Mouse (Mus musculus) intestine, embryonic 16.5 days (tissue): ENCODE data around the gene Rhbdl2. TPM values are rescaled to one million over a fixed set of nuclear protein-coding genes. Genes with fewer than 3 reads are reported as not detected.

ENCODE experiments used
- ATAC-seq: fragments of 200-750 bp; cut with Nextera tagmentation; 2 replicates; pipeline ENCODE4 v1.8.0; 2017; ENCODE audit warnings: moderate TSS enrichment, moderate library complexity
- H3K27ac ChIP-seq: fragments of 300-500 bp; sonication (generic); 2 replicates; pipeline ENCODE4 v1.5.1; 2014; ENCODE audit warnings: mild to moderate bottlenecking, low read length
- H3K27me3 ChIP-seq: fragments of 300-500 bp; sonication (generic); replicated peaks from 2 replicates; pipeline ENCODE4 v1.6.1; 2014; ENCODE audit warnings: low read length, control low read depth, mixed read lengths; ENCODE audit not compliant: control insufficient read depth, insufficient read depth
- H3K36me3 ChIP-seq: fragments of 300-500 bp; sonication (generic); 2 replicates; pipeline ENCODE4 v1.6.1; 2014; ENCODE audit warnings: low read length, control low read depth; ENCODE audit not compliant: control insufficient read depth, insufficient read depth
- H3K4me1 ChIP-seq: fragments of 300-500 bp; sonication (generic); 2 replicates; pipeline ENCODE4 v1.6.1; 2014; ENCODE audit warnings: low read length, control low read depth, mixed read lengths; ENCODE audit not compliant: control insufficient read depth, insufficient read depth
- H3K4me2 ChIP-seq: fragments of 300-500 bp; sonication (generic); 2 replicates; pipeline ENCODE4 v1.6.1; 2014; ENCODE audit warnings: low read depth, low read length, control low read depth
- H3K4me3 ChIP-seq: fragments of 300-500 bp; sonication (generic); 2 replicates; pipeline ENCODE4 v1.5.1; 2014; ENCODE audit warnings: mild to moderate bottlenecking, low read length
- H3K9ac ChIP-seq: fragments of 300-500 bp; sonication (generic); 2 replicates; pipeline ENCODE4 v1.6.1; 2014; ENCODE audit warnings: low read depth, low read length
- H3K9me3 ChIP-seq: fragments of 300-500 bp; sonication (generic); 2 replicates; pipeline ENCODE4 v1.6.1; 2016; ENCODE audit warnings: low read length, control low read depth; ENCODE audit not compliant: control insufficient read depth
- WGBS: fragments of 180-500 bp; shearing (Covaris S2); extraction: QIAGEN DNeasy Blood & Tissue Kit; methylation state at CpG from one replicate; pipeline ENCODE4 v1.1.7; 2014; 5-methylcytosine and 5-hydroxymethylcytosine counted together
- polyA plus RNA-seq: library from polyadenylated mRNA; unstranded; fragments of >200 nt; fragmentation: Nextera tagmentation; extraction: Ambion mirVana; gene quantifications from 2 replicates; pipeline ENCODE4 v1.2.1, GENCODE M21; 2015

Gene Rhbdl2
- polyA plus RNA-seq, 1 experiment from 2014 or later: 4.3 TPM

DNA sequence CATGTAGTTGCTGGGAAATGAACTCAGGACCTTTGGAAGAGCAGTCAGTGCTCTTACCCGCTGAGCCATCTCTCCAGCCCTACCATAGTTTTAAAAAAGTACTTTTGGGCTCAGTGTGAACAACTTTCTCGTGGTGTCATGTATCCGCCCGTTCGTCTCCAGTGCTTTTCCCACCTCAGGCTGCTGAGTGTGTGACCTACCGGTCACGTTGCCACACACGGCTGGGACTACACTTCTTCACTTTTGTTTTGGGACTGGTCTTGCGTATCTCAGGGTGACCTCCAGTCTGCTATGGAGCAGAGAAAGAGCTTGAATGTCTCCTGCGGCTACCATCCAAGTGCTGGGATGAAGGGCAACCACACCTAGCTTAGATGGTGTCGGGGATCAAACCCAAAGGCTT lies 20.6 kb downstream of the Rhbdl2 start:
- Histone ChIP-seq H3K9ac (no peak overlapping the region), H3K4me2 (no peak overlapping the region), H3K27me3 (no peaks in the 10 kb centered on the region), H3K36me3 (no peaks in the 10 kb centered on the region), H3K9me3 (no peaks in the 10 kb centered on the region), H3K4me1 (no peaks in the 10 kb centered on the region), H3K27ac (no peak overlapping the region), H3K4me3 (no peak overlapping the region)
- WGBS: 88% methylated on average over 11 of the region's 11 CpGs
- no peak for ATAC-seq

GRCm38 (mm10) chr4:123810475-123811295 lies 23.0 kb downstream of the Rhbdl2 start:
- WGBS: 69% methylated on average over 12 of the region's 12 CpGs
- H3K36me3 ChIP-seq: no peaks in the 10 kb centered on the region
- H3K27ac ChIP-seq: 0 out of 2 replicates have a peak overlapping the region, but pooled peaks have one; percentile 42
- H3K9me3 ChIP-seq: no peaks in the 10 kb centered on the region
- H3K4me3 ChIP-seq: no peak overlapping the region
- no peaks in the 10 kb centered on the region for H3K4me1 ChIP-seq
- H3K27me3 ChIP-seq: no peaks in the 10 kb centered on the region
- no peak overlapping the region for H3K9ac ChIP-seq
- peak; percentile 95 for ATAC-seq
- H3K4me2 ChIP-seq: no peak overlapping the region

DNA sequence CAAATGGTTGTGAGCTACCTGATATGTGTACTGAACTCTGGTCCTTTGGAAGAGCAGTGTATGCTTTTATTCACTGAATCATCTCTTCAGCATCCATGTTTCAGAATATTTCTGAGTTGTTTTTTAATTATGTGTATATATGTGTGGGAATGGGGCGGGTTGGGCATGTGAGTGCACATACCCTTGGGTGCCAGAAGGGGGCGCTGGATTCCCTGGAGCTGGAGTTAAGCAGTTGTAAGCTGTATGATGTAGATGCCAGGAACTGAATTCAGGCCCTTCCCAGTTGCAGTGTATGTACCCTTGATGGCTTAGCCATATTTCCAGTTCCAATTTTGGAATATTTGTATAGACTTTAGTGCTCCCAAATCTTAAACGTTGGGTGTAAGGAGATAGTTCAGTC lies 24.9 kb downstream of the Rhbdl2 start:
- H3K9me3 ChIP-seq: no peaks in the 10 kb centered on the region
- no peak overlapping the region for H3K4me3 ChIP-seq
- H3K4me1 ChIP-seq: no peaks in the 10 kb centered on the region
- no peak overlapping the region for H3K4me2 ChIP-seq
- no peak overlapping the region for H3K27ac ChIP-seq
- H3K36me3 ChIP-seq: no peaks in the 10 kb centered on the region
- no peak for ATAC-seq
- H3K27me3 ChIP-seq: no peaks in the 10 kb centered on the region
- H3K9ac ChIP-seq: no peak overlapping the region
- 78% methylated on average over 3 of the region's 3 CpGs for WGBS

DNA sequence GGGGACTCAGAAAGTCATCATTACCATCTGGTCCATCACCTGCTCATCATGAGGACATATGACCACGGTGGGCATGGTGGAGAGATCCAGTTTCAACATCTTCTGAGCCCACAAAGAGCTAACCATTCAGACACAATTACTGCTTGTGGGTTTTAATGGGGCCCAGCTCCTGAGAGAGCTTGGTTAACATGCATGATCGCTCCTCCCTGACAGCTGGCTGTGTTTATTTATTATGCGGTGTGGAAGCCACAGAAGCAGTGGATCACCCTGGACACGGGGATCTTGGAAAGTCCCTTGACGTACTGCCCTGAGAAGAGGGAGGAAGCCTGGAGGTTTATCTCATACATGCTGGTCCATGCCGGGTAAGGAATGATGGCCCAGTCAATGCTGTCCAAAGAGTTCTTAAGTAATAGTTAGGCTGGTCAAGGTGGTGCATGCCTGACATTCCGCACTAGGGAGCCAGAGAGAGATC lies 26.4 kb downstream of the Rhbdl2 start:
- WGBS: 63% methylated on average over 7 of the region's 7 CpGs
- Histone ChIP-seq H3K27ac (no peak overlapping the region), H3K27me3 (no peaks in the 10 kb centered on the region), H3K9ac (no peak overlapping the region), H3K9me3 (no peaks in the 10 kb centered on the region), H3K36me3 (no peaks in the 10 kb centered on the region), H3K4me1 (no peaks in the 10 kb centered on the region), H3K4me2 (no peak overlapping the region), H3K4me3 (no peak overlapping the region)
- no peak for ATAC-seq

DNA sequence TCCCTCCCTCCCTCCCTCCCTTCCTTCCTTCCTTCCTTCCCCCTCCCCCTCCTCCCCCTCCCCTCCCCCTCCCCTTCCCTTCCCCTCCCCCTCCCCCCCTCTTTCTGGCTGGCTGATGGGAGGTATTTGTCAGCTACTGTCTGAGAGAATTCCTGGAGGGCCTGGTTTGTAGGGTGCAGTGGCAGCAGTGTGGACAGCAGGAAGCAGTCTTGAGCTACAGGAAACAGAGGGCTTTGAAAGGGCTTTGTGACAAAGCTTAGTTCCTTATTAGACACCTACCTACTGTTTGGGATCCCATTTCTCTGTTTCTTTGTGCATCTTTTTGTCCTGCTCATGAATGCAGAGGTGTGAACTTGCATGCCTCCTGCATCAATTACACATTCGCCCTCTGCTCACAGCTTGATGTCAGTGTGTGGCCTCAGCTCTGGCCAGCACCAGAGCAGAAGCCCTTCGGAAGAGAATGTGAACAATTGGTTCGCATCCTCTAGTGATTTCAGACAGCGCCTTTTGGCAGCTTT lies 31.5 kb downstream of the Rhbdl2 start:
- Histone ChIP-seq H3K9me3 (no peaks in the 10 kb centered on the region), H3K27ac (no peak overlapping the region), H3K4me3 (no peak overlapping the region), H3K27me3 (no peaks in the 10 kb centered on the region), H3K4me2 (no peak overlapping the region), H3K9ac (no peak overlapping the region), H3K4me1 (no peaks in the 10 kb centered on the region), H3K36me3 (no peaks in the 10 kb centered on the region)
- 46% methylated on average over 4 of the region's 4 CpGs for WGBS
- no peak for ATAC-seq

DNA sequence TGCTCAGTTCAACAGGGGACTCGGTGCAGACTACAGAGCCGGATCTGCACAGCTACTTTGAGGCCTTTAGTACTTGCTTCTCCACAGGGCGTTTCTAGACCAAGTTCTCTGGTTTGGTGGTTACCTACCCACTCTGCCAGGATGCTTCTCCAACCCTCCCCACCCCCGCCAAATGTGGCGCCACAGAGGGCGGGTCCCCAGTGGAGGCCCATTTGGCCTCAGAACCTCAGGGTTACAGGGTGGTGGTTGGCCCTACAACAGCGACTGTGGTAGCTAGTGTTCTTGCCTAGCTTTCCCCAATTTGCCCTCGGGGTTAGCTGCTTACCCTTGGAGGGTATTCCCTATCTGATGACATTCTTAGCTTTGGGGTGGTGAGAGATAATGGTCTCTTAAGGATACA lies 54.5 kb downstream of the Rhbdl2 start:
- Histone ChIP-seq H3K4me1 (no peaks in the 10 kb centered on the region), H3K9ac (no peak overlapping the region), H3K9me3 (no peaks in the 10 kb centered on the region), H3K36me3 (no peaks in the 10 kb centered on the region), H3K27me3 (no peaks in the 10 kb centered on the region), H3K27ac (no peak overlapping the region), H3K4me3 (no peak overlapping the region), H3K4me2 (no peak overlapping the region)
- no peak for ATAC-seq
- 82% methylated on average over 8 of the region's 8 CpGs for WGBS

GRCm38 (mm10) chr4:123856888-123857287 lies 69.2 kb downstream of the Rhbdl2 start:
- H3K9ac ChIP-seq: no peak overlapping the region
- H3K36me3 ChIP-seq: no peaks in the 10 kb centered on the region
- H3K4me1 ChIP-seq: no peaks in the 10 kb centered on the region
- H3K4me2 ChIP-seq: no peak overlapping the region
- ATAC-seq: no peak
- no peak overlapping the region for H3K4me3 ChIP-seq
- WGBS: 72% methylated on average over 4 of the region's 4 CpGs
- no peaks in the 10 kb centered on the region for H3K9me3 ChIP-seq
- no peaks in the 10 kb centered on the region for H3K27me3 ChIP-seq
- H3K27ac ChIP-seq: no peak overlapping the region

DNA sequence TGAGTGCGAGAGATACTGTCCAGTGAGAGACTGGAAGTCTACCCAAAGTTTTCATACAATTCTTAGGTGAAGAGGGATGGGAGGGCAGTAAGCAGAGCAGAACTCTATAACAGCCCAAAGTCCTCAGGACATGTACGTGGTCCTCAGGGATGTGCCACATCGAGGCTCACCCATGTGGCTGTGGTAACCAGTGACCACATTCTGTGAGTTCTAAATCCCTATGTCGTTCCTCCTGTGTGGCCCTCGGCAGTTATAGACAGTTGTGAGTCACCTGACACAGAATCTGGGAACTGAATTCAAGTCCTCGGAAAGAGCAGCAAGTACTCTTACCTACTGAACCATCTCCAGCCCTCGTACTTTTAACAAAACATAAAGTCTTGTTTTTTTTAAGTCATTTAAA lies 70.4 kb downstream of the Rhbdl2 start:
- Histone ChIP-seq H3K9me3 (no peaks in the 10 kb centered on the region), H3K4me3 (no peak overlapping the region), H3K4me2 (no peak overlapping the region), H3K27me3 (no peaks in the 10 kb centered on the region), H3K9ac (no peak overlapping the region), H3K36me3 (no peaks in the 10 kb centered on the region), H3K4me1 (no peaks in the 10 kb centered on the region), H3K27ac (no peak overlapping the region)
- ATAC-seq: no peak
- 83% methylated on average over 7 of the region's 7 CpGs for WGBS

DNA sequence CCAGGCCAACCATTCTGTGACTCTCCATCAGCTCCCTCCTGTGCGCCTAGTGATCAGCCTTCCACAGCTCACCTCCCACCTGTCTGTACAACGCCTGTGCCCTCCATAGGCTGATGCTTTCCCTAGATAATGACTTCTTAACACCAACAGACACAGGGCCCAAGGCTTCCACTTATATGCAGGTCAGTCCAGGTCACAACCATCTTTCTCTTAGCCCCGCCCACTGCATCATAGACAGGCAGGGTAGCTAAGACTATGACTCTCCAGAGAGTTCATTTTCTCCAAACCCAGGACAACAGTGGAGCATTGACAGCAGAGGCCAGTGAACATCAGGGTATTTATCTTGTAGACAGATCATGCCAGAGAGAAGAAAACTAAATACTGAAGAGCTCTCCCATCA lies 71.7 kb downstream of the Rhbdl2 start, which contains the start of gene 4933427I04Rik:
4933427I04Rik (plus strand) TSS at position 301 of the 400 bp plus-strand sequence.
- WGBS: 76% methylated on average over 3 of the region's 3 CpGs
- H3K4me2 ChIP-seq: no peak within 1 kb of the TSS
- H3K27ac ChIP-seq: no peak within 1 kb of the TSS
- no peak within 1 kb of the TSS for H3K4me3 ChIP-seq
- H3K9ac ChIP-seq: no peak within 1 kb of the TSS
- H3K9me3 ChIP-seq: no peaks in the 10 kb centered on the region
- H3K27me3 ChIP-seq: no peaks in the 10 kb centered on the region
- H3K36me3 ChIP-seq: no peaks in the 10 kb centered on the region
- no peak for ATAC-seq
- no peaks in the 10 kb centered on the region for H3K4me1 ChIP-seq
